Mouse (Mus musculus) cerebellum, adult 2 months (tissue): ENCODE measurements at regions not wholly inside any gene's neighbourhood (a gene's known extent, or its start where the extent isn't known, plus 50 kb on each side); places are given as distances from the start of the nearest gene placed in this dataset.

Experiments
- DNase-seq, 2 experiments: peaks; one replicate each; pipeline ENCODE4 v3.0.0; 2021
- H3K27ac ChIP-seq: fragments of 200-500 bp; 2 replicates; pipeline ENCODE4 v1.5.1; 2012; ENCODE audit warnings: low read length, control low read depth, inconsistent platforms; ENCODE audit not compliant: insufficient read depth
- H3K27me3 ChIP-seq: fragments of 200-500 bp; 2 replicates; pipeline ENCODE4 v1.6.1; 2012; ENCODE audit warnings: inconsistent platforms, mild to moderate bottlenecking, low read length, moderate library complexity; ENCODE audit not compliant: control insufficient read depth, insufficient read depth
- H3K4me1 ChIP-seq: fragments of 200-500 bp; 2 replicates; pipeline ENCODE4 v1.6.1; 2011; ENCODE audit warnings: low read length; ENCODE audit not compliant: control insufficient read depth, insufficient read depth
- H3K4me3 ChIP-seq: fragments of 200-500 bp; replicated peaks from 2 replicates; pipeline ENCODE3; 2011; ENCODE audit warnings: mild to moderate bottlenecking, low read depth, low read length, control low read depth; ENCODE audit not compliant: insufficient read depth
- CTCF ChIP-seq: fragments of 200-500 bp; IDR thresholded peaks from 2 replicates; pipeline ENCODE4 v1.5.1; 2011; ENCODE audit warnings: low read depth, mild to moderate bottlenecking, control low read depth, low read length, moderate library complexity, borderline replicate concordance; ENCODE audit not compliant: insufficient read depth
- POLR2A ChIP-seq: fragments of 200-500 bp; IDR thresholded peaks from 2 replicates; pipeline ENCODE4 v1.6.1; 2011; ENCODE audit warnings: low read length, control low read depth, borderline replicate concordance; ENCODE audit not compliant: insufficient read depth
- WGBS: fragments of 180-500 bp; shearing (Covaris S2); methylation state at CpG from one replicate; pipeline ENCODE4 v1.1.7; 2018; 5-methylcytosine and 5-hydroxymethylcytosine counted together

GRCm38 (mm10) chr5:41206462-41206861 is 501.5 kb downstream of the Rab28 start:
- WGBS, result 41% methylated on average over 3 of the region's 3 CpGs
- H3K4me3 ChIP-seq, result no peak overlapping the region
- TF ChIP-seq POLR2A, result no peak
- TF ChIP-seq CTCF, result no peak
- H3K27ac ChIP-seq, result no peak overlapping the region
- H3K4me1 ChIP-seq, result no peaks in the 10 kb centered on the region
- H3K27me3 ChIP-seq, result no peaks in the 10 kb centered on the region; the same call in 1 of the 2 replicates
- DNase-seq, result no peak

DNA sequence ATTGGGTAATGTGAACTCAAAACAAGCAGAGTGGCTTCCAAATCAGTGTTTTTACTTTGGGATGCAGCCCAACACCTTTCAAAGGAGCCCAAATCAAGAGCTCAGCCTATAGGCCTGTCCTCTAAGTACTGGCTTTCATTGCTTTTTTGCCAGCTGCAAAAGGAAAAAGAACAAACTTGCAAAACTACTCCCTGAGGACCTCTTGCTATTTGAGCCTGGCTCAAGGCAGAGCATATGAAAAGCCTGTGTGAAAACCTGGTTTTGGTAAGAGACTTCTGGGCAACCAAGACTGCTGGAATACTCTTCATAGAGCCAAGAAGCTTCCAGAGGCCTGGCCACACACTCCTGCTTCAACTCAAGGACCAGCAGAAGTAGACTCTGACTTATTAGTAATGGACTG is 503.5 kb downstream of the Rab28 start:
- DNase-seq, result no peak
- Histone ChIP-seq H3K4me1 (no peaks in the 10 kb centered on the region), H3K4me3 (no peak overlapping the region), H3K27ac (no peak overlapping the region), H3K27me3 (no peaks in the 10 kb centered on the region; the same call in 1 of the 2 replicates)
- TF ChIP-seq POLR2A (no peak), CTCF (no peak)

DNA sequence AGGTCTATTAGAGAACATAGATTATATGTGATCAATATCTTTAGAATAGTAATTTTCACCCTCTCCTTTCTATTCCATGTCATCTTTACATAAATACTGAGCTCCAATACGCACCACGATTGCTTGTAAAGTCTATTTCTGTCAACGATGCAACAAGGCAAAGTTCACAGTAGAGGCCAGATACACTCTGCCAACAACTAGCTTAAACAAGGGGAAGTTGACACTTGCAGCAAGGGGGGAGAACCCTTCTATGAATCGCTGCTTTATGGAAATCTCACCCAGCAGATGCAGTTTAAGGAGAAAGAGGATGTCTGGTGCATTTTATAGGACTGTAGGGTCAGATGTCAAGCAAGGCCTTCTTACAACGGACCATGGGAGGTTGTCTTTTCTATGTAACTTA is 520.8 kb downstream of the Rab28 start:
- no peak for DNase-seq
- TF ChIP-seq CTCF, result no peak
- Histone ChIP-seq H3K4me3 (no peak overlapping the region), H3K27ac (no peak overlapping the region), H3K27me3 (no peaks in the 10 kb centered on the region), H3K4me1 (no peaks in the 10 kb centered on the region)
- WGBS, result 61% methylated on average over 5 of the region's 5 CpGs

GRCm38 (mm10) chr5:41177220-41177619 is 530.7 kb downstream of the Rab28 start:
- no peak for TF ChIP-seq POLR2A
- no peak for TF ChIP-seq CTCF
- no peaks in the 10 kb centered on the region for H3K4me1 ChIP-seq
- no peak overlapping the region for H3K27ac ChIP-seq
- DNase-seq, result no peak
- WGBS, result 95% methylated on average over 3 of the region's 3 CpGs
- no peak overlapping the region for H3K4me3 ChIP-seq
- no peaks in the 10 kb centered on the region for H3K27me3 ChIP-seq

GRCm38 (mm10) chr5:41165870-41166626 is 541.9 kb downstream of the Rab28 start:
- WGBS, result 57% methylated on average over 14 of the region's 14 CpGs
- no peak for DNase-seq

DNA sequence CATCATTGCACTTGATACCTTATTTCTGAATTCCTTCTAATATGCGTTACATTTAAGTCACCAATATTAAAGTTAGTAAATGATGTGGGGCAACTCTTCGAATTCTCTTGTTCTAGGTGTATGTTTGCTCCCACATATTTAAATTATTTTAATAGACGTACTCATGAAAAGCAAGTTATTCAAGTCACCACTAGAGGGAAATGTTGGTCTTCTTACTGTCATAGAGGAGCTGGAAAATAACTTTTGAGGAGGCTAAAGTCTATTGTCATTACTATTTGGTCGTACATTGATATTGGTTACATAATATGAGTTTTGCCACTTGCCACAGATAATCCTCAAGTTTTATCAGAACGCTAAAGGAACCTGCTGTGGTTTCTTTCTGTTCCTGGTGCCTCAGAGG is 582.9 kb downstream of the Rab28 start:
- TF ChIP-seq CTCF (peak; percentile 39; the same call in 1 of the 2 replicates), POLR2A (no peak)
- peak in 1 of 2 experiments; percentile 28 for DNase-seq
- Histone ChIP-seq H3K4me1 (no peaks in the 10 kb centered on the region), H3K4me3 (no peak overlapping the region), H3K27ac (no peak overlapping the region), H3K27me3 (no peaks in the 10 kb centered on the region)
- WGBS, result 23% methylated on average over 5 of the region's 5 CpGs

More at GRCm38 (mm10) chr5:41165870-41166626, 541.9 kb downstream of the Rab28 start:
- Histone ChIP-seq H3K27me3 (no peaks in the 10 kb centered on the region), H3K4me1 (no peaks in the 10 kb centered on the region), H3K4me3 (no peak overlapping the region), H3K27ac (no peak overlapping the region)
- TF ChIP-seq POLR2A, result no peak
- no peak for TF ChIP-seq CTCF

DNA sequence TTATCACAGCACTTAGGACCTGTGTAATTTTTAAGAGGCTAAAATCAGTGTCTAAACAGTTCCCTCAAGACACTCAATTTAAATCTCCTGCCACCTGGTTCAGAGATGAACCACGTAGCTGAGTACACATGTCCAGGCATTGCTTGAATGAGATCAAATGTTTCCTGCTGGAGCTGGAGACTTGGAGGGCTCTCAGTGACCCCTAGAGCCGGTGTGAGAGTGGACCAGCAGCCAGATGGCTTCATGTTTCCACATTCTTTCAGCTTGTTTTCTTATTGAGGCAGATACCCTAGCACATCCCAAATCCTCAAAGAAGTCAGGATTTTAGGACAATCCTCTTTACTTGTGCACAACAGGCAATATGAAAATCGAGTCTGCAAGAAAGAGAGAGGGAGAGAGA is 590.3 kb downstream of the Rab28 start:
- no peaks in the 10 kb centered on the region for H3K27me3 ChIP-seq
- H3K4me3 ChIP-seq, result no peak overlapping the region
- WGBS, result 49% methylated on average over 3 of the region's 3 CpGs
- H3K27ac ChIP-seq, result no peak overlapping the region
- H3K4me1 ChIP-seq, result no peaks in the 10 kb centered on the region
- TF ChIP-seq POLR2A (no peak), CTCF (no peak)
- no peak for DNase-seq

DNA sequence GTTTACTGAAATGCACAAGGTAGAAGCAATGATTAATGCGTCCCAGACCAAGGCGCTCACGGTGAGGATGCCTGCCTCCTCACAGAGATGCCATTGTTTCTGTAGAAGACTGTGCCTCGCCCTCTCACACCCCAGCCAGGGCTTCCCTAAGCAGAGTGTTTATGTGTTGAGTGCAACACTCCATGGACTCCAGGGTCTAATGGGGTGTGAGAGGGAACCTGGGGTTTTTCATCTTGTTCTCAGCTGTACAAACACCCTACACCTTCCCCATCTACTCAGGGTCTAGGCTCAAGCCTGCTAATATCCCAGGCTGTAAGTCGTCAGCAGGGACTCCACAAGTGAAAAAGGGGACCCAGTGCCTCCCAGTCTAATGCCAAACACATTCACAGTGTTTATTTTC is 620.2 kb downstream of the Rab28 start:
- 56% methylated on average over 5 of the region's 5 CpGs for WGBS
- Histone ChIP-seq H3K27ac (no peak overlapping the region), H3K4me1 (no peaks in the 10 kb centered on the region), H3K27me3 (no peaks in the 10 kb centered on the region), H3K4me3 (no peak overlapping the region)
- TF ChIP-seq CTCF (no peak), POLR2A (no peak)
- no peak for DNase-seq

DNA sequence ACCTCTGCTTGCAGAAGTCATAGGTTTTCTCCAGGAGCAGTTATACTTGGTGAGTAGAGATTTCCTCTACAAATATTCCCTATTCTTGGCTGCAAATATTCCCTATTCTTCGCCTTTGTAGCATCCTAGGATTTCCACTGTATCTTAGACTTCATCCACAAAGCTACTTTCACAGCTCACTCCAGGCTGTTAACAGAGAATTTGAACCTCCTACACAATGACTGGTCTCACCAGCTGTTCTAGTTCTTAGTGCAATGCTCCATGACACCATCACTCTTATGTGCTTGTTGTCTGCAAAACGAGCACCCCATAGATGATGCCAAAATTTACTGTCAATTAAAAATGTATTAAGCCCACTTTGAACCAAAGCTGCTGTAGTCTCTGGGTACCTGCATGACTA is 631.5 kb downstream of the Rab28 start:
- Histone ChIP-seq H3K4me3 (no peak overlapping the region), H3K27me3 (no peaks in the 10 kb centered on the region), H3K27ac (no peak overlapping the region), H3K4me1 (no peaks in the 10 kb centered on the region)
- no peak for DNase-seq
- WGBS, result 64% methylated on average over 2 of the region's 2 CpGs
- TF ChIP-seq POLR2A (no peak), CTCF (no peak)
